Mouse (Mus musculus) intestine, embryonic 14.5 days (tissue): ENCODE data around the gene Usp2. TPM values are rescaled to one million over a fixed set of nuclear protein-coding genes. Genes with fewer than 3 reads are reported as not detected.
A peak's percentile ranks its signal among the peaks of the same experiment; 100 is the strongest.

Experiments used
- ATAC-seq: fragments of 200-750 bp; cut with Nextera tagmentation; replicated peaks from 2 replicates; pipeline ENCODE4 v1.8.0; 2017; ENCODE audit warnings: low read depth, moderate number of reproducible peaks, moderate TSS enrichment, moderate library complexity; ENCODE audit not compliant: low FRiP score, low TSS enrichment
- DNase-seq: peaks from one replicate; pipeline ENCODE4 v3.0.0-alpha.2; 2018; ENCODE audit warnings: low spot score
- H3K27ac ChIP-seq: fragments of 300-500 bp; sonication (generic); 2 replicates; pipeline ENCODE4 v1.5.1; 2014; ENCODE audit warnings: low read depth, mild to moderate bottlenecking, control low read depth
- H3K27me3 ChIP-seq: fragments of 300-500 bp; sonication (generic); replicated peaks from 2 replicates; pipeline ENCODE4 v1.6.1; 2014; ENCODE audit warnings: low read length, control low read depth; ENCODE audit not compliant: control insufficient read depth, insufficient read depth
- H3K36me3 ChIP-seq: fragments of 300-500 bp; sonication (generic); 2 replicates; pipeline ENCODE4 v1.6.1; 2014; ENCODE audit warnings: low read length, control low read depth; ENCODE audit not compliant: control insufficient read depth, insufficient read depth
- H3K4me1 ChIP-seq: fragments of 300-500 bp; sonication (generic); replicated peaks from 2 replicates; pipeline ENCODE4 v1.6.1; 2014; ENCODE audit warnings: low read length, control low read depth, mixed read lengths; ENCODE audit not compliant: control insufficient read depth, insufficient read depth
- H3K4me2 ChIP-seq: fragments of 300-500 bp; sonication (generic); 2 replicates; pipeline ENCODE4 v1.6.1; 2014; ENCODE audit warnings: low read length
- H3K4me3 ChIP-seq: fragments of 300-500 bp; sonication (generic); 2 replicates; pipeline ENCODE4 v1.5.1; 2014; ENCODE audit warnings: low read depth, low read length, control low read depth, mixed read lengths
- H3K9ac ChIP-seq: fragments of 300-500 bp; sonication (generic); 2 replicates; pipeline ENCODE4 v1.6.1; 2014; ENCODE audit warnings: mild to moderate bottlenecking, low read length
- H3K9me3 ChIP-seq: fragments of 300-500 bp; sonication (generic); 2 replicates; pipeline ENCODE4 v1.6.1; 2016; ENCODE audit warnings: low read length, control low read depth; ENCODE audit not compliant: control insufficient read depth
- WGBS: fragments of 180-500 bp; shearing (Covaris S2); extraction: QIAGEN DNeasy Blood & Tissue Kit; methylation state at CpG from one replicate; pipeline ENCODE4 v1.1.7; 2014; 5-methylcytosine and 5-hydroxymethylcytosine counted together
- polyA plus RNA-seq: library from polyadenylated mRNA; unstranded; fragments of >200 nt; fragmentation: Nextera tagmentation; extraction: Ambion mirVana; gene quantifications from 2 replicates; pipeline ENCODE4 v1.2.1, GENCODE M21; 2014

Usp2 gene
- polyA plus RNA-seq, 1 experiment from 2014 or later: 12.5 TPM

GRCm38 (mm10) chr9:44070113-44070843 is 3.5 kb downstream of the Usp2 start:
- Histone ChIP-seq H3K27ac (no peak overlapping the region), H3K27me3 (no peaks in the 10 kb centered on the region), H3K4me1 (peaks cover 18% of the 10 kb centered on the region), H3K4me3 (no peak overlapping the region), H3K9ac (no peak overlapping the region), H3K4me2 (no peak overlapping the region), H3K9me3 (no peaks in the 10 kb centered on the region), H3K36me3 (no peaks in the 10 kb centered on the region)
- DNase-seq: no peak
- ATAC-seq: no peak
- 59% methylated on average over 14 of the region's 14 CpGs for WGBS

GRCm38 (mm10) chr9:44070844-44071231 is 4.0 kb downstream of the Usp2 start:
- 33% methylated on average over 8 of the region's 8 CpGs for WGBS

GRCm38 (mm10) chr9:44071914-44072598 is 5.2 kb downstream of the Usp2 start:
- no peak for ATAC-seq
- no peaks in the 10 kb centered on the region for H3K27me3 ChIP-seq
- 40% methylated on average over 11 of the region's 11 CpGs for WGBS
- H3K4me2 ChIP-seq: no peak overlapping the region
- no peak overlapping the region for H3K9ac ChIP-seq
- H3K27ac ChIP-seq: no peak overlapping the region
- no peaks in the 10 kb centered on the region for H3K36me3 ChIP-seq
- no peak overlapping the region for H3K4me3 ChIP-seq
- H3K4me1 ChIP-seq: peaks cover 18% of the 10 kb centered on the region
- no peaks in the 10 kb centered on the region for H3K9me3 ChIP-seq
- peak; percentile 53 for DNase-seq

More at GRCm38 (mm10) chr9:44070844-44071231, 4.0 kb downstream of the Usp2 start:
- Histone ChIP-seq H3K27me3 (no peaks in the 10 kb centered on the region), H3K9me3 (no peaks in the 10 kb centered on the region), H3K9ac (no peak overlapping the region), H3K4me2 (no peak overlapping the region), H3K4me1 (peaks cover 18% of the 10 kb centered on the region), H3K4me3 (no peak overlapping the region), H3K36me3 (no peaks in the 10 kb centered on the region), H3K27ac (no peak overlapping the region)
- ATAC-seq (no peak), DNase-seq (peak; percentile 53)

- DNase-seq (peak; percentile 50), ATAC-seq (no peak)
- H3K27me3 ChIP-seq: no peaks in the 10 kb centered on the region
- 39% methylated on average over 4 of the region's 4 CpGs for whole genome bisulfite sequencing
- no peak overlapping the region for H3K4me3 ChIP-seq
- no peak overlapping the region for H3K9ac ChIP-seq
- peaks cover 16% of the 10 kb centered on the region for H3K4me1 ChIP-seq
- no peak overlapping the region for H3K4me2 ChIP-seq
- no peaks in the 10 kb centered on the region for H3K9me3 ChIP-seq
- no peak overlapping the region for H3K27ac ChIP-seq
- H3K36me3 ChIP-seq: no peaks in the 10 kb centered on the region
These were observed 5.7 kb downstream of the Usp2 start for GRCm38 (mm10) chr9:44072599-44072915.

GRCm38 (mm10) chr9:44073115-44073514 is 6.3 kb downstream of the Usp2 start:
- Histone ChIP-seq H3K4me3 (no peak overlapping the region), H3K36me3 (no peaks in the 10 kb centered on the region), H3K9ac (no peak overlapping the region), H3K4me2 (no peak overlapping the region), H3K27ac (no peak overlapping the region), H3K4me1 (peaks cover 16% of the 10 kb centered on the region), H3K27me3 (no peaks in the 10 kb centered on the region), H3K9me3 (no peaks in the 10 kb centered on the region)
- DNase-seq (no peak), ATAC-seq (no peak)
- 66% methylated on average over 5 of the region's 5 CpGs for WGBS

- no peaks in the 10 kb centered on the region for H3K9me3 ChIP-seq
- no peak overlapping the region for H3K4me3 ChIP-seq
- H3K36me3 ChIP-seq: no peaks in the 10 kb centered on the region
- H3K4me1 ChIP-seq: peaks cover 25% of the 10 kb centered on the region
- ATAC-seq (no peak), DNase-seq (peak; percentile 50)
- 61% methylated on average over 9 of the region's 9 CpGs for WGBS
- H3K4me2 ChIP-seq: no peak overlapping the region
- no peak overlapping the region for H3K9ac ChIP-seq
- no peak overlapping the region for H3K27ac ChIP-seq
- no peaks in the 10 kb centered on the region for H3K27me3 ChIP-seq
These were observed 7.8 kb downstream of the Usp2 start for GRCm38 (mm10) chr9:44074395-44075275.

GRCm38 (mm10) chr9:44075276-44075995 is 8.6 kb downstream of the Usp2 start:
- H3K36me3 ChIP-seq: no peaks in the 10 kb centered on the region
- H3K9ac ChIP-seq: no peak overlapping the region
- H3K4me1 ChIP-seq: peaks cover 25% of the 10 kb centered on the region
- H3K27me3 ChIP-seq: no peaks in the 10 kb centered on the region
- H3K4me2 ChIP-seq: no peak overlapping the region
- no peaks in the 10 kb centered on the region for H3K9me3 ChIP-seq
- H3K4me3 ChIP-seq: no peak overlapping the region
- 75% methylated on average over 24 of the region's 24 CpGs for WGBS
- no peak overlapping the region for H3K27ac ChIP-seq
- DNase-seq: no peak
- ATAC-seq: no peak
